Mouse (Mus musculus) right cerebral cortex, postnatal 14 days (tissue): ENCODE data around the gene Cenpe.
"Not testable (repeated sequence)": the region's sequence is repeated elsewhere in the genome, so short reads cannot be mapped to it uniquely, and the experiment has no call there.

Experiments used
- DNase-seq: peaks from one replicate; pipeline ENCODE4 v3.0.0; 2022

Cenpe gene

DNA sequence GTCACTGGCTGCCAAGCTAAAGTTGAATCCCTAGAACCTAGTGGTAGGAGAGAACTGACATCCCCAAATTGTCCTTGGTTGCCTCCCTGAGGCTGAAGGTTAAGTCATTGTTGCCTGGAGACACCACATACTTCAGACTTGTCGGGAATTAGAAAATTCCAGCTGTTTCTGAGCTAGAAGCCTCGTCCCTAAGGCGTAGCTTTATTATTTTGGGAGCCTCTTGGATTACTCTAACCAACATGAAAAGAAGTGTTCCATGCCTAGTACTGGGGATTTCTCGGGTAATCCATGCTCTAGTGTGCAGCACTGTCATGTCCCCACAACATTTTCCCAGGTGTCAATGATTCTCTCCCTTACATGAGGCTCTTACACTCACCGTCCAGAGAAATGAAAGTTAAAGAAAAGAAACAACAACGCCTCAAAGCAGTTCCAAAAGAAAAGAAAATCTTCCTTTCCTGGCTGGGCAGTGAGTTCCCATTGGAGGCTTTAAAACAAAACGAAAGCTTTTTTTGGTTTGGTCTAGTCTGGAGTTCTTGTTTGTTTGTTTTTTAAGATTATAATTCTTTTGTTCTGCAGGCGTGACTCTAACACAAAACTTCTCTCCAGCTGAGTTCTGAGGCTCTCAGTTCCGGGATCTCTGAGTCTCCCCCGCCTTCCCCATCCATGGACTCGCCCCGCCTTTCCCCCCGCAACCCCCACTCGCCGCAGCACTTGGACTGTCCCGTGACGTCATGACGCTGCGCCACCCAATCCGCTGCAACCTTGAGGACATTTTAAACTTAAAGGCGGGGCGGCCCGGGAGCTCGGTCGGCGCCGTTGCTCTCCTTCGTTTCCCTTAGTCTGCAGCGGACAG lies at the start of gene Cenpe:
Gene Cenpe, plus strand, starts transcription at position 733 of the 853 bp plus-strand sequence.
- peak; percentile 91 for DNase-seq

DNA sequence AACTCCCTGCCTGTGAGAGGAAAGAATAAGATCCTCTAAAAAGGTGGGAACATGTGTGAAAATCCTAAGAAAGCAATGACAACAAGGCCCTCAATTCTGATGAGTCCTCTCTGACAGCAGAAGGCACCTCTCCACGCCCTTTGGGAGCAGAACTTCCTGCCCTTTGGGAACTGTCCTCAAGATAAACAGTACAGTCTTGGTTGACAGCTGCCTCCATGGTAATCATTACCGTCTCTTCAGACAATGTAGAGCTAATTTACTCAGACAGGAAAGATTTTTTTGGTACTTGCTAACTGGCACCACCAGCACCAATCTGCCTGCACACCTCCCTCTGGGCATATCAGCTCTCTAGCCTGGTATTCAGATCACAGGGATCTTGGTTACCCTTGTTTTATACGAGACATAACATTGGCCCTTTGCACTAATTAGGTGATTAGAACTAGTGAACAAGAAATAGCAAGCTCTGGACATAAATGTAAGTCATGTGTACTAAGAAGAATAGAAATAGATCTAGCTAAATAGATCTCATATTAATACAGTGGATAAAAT lies 40.4 kb upstream of the Cenpe start:
- DNase-seq, result no peak

DNA sequence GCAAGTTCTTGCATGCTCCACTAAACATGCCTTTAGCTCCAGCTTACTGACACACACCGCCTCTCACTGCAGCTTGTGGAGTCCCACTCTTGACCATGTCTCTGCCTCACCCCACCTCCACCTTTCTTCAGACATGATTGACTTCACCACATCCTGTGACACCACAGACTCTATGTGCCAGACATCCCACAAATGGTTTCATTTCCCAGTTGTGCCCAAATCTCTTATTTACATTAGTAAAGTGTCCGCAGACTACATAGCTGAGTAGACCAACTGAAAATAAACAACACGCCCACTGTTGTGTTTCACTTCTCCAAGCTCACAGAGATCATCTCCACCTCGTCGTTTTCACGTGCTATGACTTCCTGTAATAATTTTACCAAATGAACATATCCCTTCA lies 20.5 kb upstream of the Cenpe start:
- no peak for DNase-seq

DNA sequence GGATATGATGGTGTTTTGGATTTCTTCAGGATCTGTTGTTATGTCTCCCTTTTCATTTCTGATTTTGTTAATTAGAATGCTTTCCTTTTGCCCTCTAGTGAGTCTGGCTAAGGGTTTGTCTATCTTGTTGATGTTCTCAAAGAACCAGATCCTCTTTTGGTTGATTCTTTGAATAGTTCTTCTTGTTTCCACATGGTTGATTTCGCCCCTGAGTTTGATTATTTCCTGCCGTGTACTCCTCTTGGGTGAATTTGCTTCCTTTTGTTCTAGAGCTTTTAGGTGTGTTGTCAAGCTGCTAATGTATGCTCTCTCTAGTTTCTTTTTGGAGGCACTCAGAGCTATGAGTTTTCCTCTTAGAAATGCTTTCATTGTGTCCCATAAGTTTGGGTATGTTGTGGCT lies 14.3 kb upstream of the Cenpe start:
- DNase-seq, result not testable (repeated sequence)

DNA sequence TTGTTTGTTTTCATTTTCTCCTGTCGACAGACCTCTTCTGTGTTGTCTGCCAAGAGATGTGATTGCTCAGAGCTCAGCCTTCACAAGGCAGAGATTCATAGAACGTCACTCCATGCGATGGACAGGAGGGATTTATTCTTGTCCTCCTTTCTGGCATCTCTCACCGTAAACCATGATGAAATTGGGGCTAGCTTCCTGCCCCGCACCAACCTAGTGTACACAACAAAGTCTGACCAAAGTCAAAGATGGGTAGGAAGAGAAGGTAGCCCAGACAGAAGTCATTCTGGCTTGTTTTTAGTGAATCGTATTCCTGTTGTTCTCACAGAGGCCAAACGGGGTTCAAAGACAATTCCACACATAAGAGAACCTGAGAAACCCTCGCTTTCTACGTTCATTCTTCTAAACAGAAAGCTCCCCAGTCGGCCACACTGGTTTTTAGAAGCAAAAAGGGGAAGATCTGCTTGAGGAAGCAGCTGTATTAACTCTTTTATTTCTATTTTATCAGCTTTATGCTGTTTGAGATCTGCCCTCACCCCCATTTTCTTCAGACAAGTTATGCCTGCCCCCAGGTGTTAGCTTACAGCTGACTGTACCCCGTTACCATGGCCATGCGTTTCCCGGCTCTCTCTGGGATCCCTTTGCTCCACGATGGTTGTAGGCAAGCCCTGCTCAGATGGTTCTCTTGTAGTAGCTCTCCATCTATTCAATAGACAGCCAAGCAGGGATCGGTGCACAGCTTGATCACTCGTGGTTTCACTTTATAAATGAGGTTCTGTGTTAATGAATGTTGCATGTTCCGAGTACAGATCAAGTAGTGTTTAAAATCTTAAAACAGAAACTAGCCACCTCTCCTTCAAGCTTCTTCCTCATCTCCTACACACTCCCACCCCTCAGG lies 11.7 kb upstream of the Cenpe start:
- no peak for DNase-seq

DNA sequence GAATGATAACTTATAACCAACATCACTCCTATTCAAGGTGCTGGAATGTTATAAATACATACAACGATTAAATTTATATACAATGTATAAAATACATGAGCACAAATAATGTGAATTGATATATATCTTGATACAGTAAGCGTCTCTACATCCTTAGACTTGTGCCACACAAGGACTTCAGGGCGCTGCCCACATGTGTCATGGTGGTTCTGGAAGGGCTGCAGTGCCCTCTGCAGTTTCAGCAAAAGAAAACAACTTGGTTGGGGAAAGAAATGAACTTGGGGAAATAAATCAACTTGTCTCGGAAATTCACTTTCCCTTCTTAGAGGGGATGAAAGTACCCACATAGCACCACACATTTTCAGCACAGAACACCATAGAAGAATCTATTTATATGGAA lies 5.7 kb upstream of the Cenpe start:
- DNase-seq, result peak; percentile 33

DNA sequence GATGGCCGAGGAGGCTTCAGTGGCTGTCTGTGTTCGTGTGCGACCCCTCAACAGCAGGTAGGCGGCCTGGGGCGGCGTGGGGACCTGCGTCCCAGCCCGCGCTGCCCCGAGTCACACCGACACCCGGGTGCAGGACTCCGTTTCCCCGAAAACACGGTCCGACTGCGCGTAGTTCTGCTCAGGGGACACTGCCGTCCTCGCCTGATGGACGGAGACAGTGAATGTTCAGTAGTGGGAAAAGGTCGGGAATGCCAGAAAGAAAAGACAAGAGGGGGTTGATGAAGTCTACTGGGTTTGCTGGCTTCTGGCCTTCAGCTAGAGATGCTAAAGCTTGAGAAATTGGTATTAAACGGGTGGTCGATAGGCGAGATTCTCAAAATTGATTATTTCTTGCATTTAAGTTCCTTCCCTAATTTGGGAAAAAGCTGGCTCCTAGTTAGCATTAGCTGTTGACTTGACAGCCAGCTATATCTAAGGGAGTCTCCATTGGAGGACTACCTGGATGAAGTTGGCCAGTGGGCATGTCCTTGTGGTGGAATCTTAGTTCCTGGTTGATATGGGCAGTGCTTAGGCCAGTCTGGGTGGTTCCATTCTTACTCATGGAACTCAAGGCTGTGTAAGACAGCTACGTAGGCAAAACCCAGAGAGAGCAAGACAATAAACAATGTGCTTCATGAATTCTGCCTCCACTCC lies 467 bp downstream of the Cenpe start:
- no peak for DNase-seq

DNA sequence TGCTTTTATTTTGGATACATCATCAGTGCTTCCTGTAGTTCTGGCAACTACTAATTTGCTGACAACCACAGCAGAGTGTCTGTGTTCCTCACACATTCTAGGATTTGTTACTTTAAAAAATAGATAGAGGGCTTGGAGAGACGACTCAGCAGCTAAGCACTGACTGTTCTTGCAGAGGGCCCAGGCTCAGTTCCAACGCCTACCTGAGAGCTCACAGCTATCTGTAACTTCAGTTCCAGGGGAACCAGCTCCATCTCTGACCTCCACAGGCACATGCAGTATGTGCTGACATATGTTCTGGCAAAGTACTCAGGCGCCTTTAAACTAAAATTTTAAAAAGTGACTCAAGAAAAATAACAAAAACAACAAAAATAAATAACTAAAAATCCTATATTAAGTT lies 19.7 kb downstream of the Cenpe start:
- DNase-seq, result no peak

DNA sequence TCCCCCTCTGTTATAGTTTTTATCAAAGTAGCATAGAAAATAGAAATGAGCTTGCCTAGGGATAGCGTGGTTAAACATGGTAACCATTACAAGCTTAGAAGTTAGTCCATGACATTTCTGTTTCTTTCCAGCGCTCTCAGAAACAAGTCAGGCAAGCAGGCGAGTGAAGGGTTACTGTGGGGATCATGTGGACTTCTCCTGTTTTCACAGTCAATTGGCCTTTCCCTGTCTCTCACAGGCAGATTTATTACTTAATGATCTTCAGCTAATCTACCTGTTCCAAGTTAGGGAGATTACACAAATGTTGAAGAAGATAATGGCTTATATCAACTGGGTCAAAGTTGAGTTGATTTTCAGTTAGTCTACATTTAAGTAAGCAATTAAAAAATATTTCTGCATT lies 20.1 kb downstream of the Cenpe start:
- DNase-seq, result no peak

DNA sequence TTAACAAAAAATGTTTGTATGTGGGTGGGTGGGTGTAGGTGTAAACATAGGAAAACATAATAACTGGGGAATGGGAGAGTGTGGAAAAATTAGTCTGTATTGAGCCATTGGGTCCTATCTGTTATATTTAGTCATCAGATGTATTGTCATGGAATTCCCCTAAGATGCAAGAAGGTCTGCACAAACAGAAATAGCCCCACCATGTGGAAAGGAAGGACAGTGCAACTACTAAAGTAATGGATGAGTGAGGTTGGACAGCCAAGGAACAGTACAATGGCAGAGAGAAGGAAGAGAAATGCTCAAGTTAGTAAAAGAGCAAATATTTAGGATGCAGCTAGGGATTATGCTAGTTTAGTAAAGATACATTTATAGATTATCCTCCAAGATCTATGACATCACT lies 33.4 kb downstream of the Cenpe start:
- DNase-seq, result no peak

DNA sequence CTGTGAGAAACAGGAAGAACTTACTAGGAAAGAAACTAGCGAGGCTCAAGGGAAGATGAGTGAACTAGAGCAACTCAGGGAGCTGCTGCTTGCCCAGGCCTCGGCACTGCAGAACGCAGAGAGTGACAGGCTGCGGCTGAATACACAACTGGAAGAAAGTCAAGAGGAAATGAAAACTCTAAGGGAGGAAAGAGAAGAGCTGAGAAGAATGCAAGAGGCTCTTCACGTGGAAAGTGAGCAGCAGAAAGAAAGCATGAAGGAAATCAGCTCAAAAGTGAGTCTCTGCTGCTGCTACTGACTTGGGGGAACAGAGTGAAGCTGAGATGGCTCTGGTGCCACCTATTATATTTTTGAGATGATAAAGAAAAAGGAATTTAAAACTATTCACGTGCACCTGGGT lies 34.5 kb downstream of the Cenpe start:
- no peak for DNase-seq

DNA sequence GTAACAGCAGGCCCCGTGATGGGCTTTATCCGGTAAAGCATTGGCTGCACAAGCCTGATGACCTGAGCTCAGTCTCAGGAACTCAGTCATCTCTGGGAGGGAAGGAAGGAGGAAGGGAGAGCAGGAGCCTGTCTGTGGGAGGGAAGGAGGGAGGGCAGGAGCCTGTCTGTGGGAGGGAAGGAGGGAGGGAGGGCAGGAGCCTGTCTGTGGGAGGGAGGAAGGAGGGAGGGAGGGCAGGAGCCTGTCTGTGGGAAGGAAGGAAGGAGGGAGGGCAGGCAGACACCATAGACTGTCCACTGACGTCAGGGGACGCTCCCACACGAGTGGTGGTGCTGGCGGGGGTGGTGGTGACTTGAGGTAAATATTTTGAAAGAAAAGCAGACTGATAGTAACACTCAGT lies 36.8 kb downstream of the Cenpe start:
- no peak for DNase-seq

DNA sequence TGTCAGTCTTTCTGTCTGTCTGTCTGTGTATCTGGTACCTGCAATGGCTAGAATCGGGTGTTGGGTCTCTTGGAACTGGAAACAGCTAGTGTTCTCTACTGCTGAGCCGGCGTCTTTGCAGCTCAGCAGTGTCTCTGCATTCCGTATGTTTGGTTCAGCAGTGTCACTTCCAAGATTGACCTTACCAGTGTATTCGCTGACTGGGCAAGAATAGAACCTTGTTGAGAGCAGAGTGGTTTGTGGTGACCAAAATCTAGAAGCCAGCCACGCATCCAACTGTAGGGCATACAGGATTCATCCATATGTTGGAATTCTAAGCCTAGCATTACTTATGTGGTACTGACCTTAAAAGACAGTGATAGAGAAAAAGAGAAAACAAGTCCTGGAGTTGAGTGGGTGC lies 39.5 kb downstream of the Cenpe start:
- DNase-seq, result no peak

DNA sequence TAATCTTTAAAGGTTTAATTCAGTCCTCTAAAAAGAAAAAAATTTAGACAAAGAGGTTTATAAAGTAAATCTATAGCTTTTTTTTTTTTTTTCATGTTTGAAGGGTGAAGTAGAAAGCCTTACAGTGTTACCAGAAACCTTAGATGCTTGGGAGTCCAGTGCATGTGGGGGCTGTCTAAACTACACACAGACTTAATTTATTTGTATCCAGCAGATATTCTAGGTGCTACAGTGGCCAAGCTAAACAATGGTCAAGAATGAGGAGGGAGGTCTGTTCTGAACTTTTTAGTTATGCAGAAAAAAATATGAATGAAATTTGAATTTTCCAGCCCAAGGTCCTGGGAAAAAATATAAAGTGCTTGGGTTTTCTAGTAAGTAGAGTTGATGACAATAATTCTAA lies 42.4 kb downstream of the Cenpe start:
- no peak for DNase-seq

DNA sequence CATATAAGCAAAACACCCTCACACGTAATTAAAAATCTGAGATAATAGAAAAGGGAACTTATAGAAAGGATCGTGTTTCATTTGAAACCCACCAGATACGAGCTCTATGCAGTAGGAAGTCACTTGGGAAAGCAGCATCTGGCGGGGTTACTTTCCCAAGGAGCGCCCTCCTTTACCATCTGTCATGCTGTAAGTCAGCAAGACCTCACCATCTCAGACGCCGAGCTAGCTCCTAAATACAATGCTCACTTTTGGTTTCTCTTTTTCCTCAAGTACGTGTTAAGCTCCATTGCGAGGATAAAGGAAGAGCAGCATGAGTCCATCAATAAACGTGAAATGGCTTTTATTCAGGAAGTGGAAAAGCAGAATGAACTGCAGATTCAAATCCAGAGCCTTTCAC lies 46.6 kb downstream of the Cenpe start:
- DNase-seq, result no peak

DNA sequence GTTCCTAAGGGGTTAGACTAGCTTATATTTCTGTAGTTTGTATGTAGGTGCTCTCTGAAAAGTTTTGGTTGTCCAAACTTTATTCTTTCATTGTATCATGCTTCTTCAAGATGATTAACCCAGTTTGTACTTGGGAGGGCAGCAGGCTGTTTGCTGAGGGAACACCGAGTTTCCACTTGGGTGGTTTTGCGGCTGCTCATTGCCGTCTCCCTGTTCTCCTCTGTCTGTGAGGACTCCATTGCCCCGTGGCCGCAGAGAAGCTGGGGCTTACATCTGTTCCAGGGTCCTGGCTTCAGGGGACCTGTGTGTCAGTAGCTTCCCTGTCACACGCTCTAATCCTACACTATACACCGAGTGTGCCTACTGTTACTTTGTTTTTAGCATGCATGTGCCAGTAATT lies 47.9 kb downstream of the Cenpe start:
- no peak for DNase-seq

DNA sequence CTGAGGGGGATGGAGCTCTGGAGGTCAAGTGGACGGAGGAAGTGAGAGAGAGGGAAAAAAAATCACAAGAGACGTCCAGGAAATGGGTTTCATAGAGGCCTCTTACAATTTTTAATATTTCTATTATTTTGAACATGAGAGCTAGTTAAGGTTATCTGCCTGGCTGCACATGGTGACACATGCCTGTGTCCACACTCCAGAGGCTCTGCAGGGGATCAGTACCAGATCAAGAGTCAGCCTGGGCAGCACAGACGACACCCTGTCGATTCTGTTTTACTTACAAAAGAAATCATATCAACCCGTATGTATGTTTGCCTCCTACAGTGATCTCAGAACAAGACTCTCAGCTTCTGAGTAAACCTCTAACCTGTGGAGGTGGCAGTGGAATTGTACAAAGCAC lies 56.3 kb downstream of the Cenpe start:
- DNase-seq, result no peak

DNA sequence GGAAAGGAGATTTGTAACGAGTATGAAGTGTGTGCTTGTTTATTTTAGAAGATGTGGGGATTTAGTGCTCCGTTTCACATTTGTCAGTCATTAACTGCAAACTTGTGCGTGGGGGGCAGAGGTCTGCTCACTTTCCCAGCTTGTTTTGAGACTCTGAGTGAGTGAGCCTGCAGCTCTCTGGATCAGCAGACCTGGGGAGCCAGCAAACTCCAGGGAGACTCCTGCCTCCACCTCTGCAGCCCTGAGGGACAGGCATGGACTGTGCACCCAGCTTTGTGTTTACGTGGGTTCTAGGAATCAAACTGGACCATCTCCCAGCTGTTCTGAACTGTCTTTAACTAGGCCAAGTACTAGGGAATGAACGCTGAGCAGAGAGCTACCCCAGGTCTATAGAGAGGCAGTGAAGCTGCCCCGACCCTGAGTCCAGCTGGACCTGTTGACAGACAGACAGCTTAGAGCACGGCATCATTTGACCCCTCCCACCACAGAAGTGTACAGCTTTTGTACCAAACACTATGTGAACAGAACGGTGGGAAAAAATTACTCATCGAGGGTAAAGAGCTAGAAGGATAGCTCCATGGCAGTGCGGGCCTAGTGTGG lies 57.2 kb downstream of the Cenpe start:
- no peak for DNase-seq

DNA sequence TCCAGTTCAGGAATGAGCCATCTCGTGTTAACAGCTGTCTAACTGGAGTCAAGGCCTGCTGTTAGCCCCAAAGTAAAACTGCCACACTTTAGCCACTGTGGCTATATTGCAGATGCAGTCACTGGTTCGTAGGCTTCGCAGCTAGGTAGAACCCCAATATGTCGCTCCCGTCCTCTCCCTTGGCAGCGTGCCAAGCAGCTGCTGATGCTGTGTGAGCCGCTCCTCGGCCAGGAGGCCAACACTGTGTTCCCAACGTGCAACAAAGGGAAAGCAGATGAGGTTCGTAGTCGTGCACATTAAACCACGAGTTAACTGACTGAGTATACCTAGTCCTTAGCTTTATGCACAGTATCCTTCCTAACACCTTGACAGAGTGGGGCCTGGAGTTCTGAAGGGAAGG lies 60.3 kb downstream of the Cenpe start:
- no peak for DNase-seq

DNA sequence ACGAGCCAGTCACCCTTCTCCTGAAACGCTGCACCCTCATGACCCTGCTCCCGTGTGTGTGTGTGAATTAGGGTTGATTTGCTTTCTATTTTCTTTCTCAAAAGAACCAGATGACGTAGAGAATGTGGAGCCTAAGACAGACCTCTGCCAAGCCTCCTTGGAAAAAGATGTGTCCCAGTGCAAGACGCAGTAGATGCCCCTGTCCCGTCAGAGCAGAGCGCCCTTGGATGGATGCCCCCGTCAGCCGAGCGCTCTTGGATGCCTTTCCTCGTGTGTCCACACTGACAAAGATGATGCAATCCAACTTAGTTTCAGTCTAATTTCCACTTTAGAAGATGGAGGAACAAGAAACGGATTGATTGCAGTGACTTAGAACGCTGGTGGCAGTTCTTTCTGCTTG lies 60.7 kb downstream of the Cenpe start:
- no peak for DNase-seq

DNA sequence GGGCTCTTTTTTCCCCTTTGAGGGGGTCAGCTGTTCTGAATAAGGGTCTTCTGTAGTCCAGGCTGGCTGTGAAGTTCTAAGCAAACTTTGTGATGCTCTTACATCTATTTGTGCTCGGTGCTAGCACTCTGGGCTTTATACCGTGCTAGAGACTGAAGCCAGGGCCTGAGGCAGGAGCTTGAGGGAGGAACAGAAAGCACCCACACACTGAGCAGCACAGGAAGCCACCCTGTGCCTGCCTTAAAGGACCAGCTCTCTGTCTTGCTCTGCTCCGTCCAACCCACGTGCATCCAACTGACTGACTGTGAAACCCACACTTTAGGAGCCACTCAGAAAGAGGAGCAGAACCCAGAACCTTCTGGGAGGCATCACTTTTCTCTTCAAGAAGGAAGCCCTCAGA lies 67.8 kb downstream of the Cenpe start:
- no peak for DNase-seq

DNA sequence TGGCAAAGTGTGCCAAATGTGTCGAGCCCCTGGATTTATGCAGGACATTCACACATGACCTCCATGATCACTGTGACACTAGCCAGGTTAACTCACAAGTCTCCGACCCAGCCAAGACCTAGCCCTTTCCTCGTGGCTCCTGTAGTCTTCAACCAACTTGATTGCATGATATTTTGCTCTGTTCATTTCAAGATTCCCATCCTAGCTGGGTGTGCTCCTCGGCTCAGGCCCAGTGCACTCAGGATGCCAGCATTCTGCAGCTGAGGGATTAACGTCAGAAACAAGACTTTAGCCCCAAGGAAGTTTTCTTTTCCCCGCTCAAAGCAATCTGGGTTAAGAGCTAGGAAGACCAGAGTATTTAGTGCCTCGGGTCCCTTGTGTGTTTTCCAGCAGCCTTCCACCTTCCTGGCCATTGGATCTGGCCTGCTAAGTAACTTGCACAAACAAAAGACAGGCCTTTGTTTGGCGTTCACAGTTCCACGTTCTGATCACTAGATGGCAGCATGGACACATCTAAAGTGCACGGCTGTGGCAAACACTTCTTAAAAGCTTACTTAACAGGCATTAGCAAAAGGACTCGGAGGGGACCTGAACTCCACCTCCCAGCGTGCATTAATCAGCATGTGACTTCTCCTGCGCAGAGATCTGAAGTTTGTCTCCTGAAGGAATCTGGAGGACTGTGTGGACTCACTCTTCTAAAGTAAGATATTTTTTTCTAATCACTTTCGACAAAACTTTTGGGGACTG lies 68.5 kb downstream of the Cenpe start, which contains the start of gene Bdh2:
Gene Bdh2, plus strand, starts transcription at position 553 of the 747 bp plus-strand sequence.
- peak; percentile 52 for DNase-seq
